Mouse (Mus musculus): ENCODE measurements around the gene Mcemp1. TPM values are rescaled to one million over a fixed set of nuclear protein-coding genes. Genes with fewer than 3 reads are reported as not detected.

Gene Mcemp1
- polyA plus RNA-seq, 1 experiment, result not detected

DNA sequence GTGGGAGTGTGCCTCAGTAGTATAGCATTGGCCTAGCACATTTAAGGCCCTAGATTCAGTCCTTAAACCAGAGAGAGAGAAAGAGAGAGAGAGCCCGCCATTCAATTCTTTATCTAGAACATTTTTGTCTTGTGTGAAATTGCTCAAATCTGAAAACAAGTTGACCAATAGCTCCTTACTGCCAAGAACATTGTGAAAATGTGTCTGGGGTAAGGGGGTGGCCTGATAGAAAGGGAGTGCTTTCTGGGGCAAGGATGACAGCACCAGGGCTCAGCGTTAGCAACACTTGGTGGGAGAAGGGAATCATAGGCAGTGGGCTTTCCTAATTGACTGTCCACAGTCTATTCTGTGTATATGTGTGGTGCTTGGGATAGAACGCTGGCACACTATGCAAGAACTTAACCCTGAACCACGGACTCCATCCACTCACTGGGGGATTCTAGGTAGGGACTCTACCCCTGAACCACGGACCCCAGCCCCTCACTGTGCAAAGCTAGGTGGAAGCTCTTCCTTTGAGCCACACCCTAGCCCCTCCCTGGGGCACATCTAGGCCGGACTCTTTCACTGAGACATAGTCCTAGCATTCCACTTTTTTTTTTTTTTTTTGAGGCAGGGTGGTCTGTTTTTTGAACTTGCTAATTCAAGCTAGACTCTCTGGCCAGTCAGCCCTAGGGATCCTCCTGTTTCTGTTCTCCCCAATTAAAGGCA is 18.6 kb upstream of the Mcemp1 start:
- Histone ChIP-seq H3K4me3 (replicated peaks) (no peak overlapping the region), H3K9me3 (ENCODE audit: control insufficient read depth, low read length) (no peaks in the 10 kb centered on the region)
- TF ChIP-seq TAL1 (IDR thresholded peaks at IDR 0.05; ENCODE audit: low read length), result no peak
- no peak for TF ChIP-seq GATA1 (IDR thresholded peaks at IDR 0.05; ENCODE audit: low read length)

DNA sequence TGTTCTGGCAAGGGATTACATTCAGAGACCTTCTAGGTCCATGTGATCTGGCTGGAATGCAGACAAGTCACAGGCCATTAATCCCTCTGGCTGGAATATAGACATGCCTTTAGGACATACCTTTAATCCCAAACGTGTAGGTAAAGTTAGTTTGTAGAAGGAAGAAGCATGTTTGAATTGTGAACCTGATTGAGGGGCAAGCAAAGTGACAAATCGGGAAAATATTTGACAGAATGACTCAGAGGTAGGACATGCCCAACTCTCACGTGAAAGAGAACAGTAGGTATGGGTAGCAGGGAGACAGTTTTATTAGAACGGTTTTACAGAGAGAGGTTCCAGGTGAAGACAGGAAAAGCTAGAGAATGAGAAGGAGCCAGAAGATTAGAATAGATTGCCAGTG is 18.0 kb upstream of the Mcemp1 start:
- Histone ChIP-seq H3K4me3 (replicated peaks) (no peak overlapping the region), H3K4me1 (ENCODE audit: control insufficient read depth) (peaks cover 5% of the 10 kb centered on the region), H3K27me3 (ENCODE audit: control insufficient read depth) (no peaks in the 10 kb centered on the region), H3K9me3 (ENCODE audit: control insufficient read depth, low read length) (no peaks in the 10 kb centered on the region), H3K36me3 (ENCODE audit: control insufficient read depth) (peaks cover 3% of the 10 kb centered on the region)
- no peak for TF ChIP-seq TAL1 (IDR thresholded peaks at IDR 0.05; ENCODE audit: low read length)

More for the DNA sequence above, 18.6 kb upstream of the Mcemp1 start:
- Histone ChIP-seq H3K36me3 (ENCODE audit: control insufficient read depth) (peaks cover 6% of the 10 kb centered on the region), H3K27me3 (ENCODE audit: control insufficient read depth) (no peaks in the 10 kb centered on the region), H3K4me1 (ENCODE audit: control insufficient read depth) (peaks cover 5% of the 10 kb centered on the region)

GRCm38 (mm10) chr8:3648268-3648667 is 17.3 kb upstream of the Mcemp1 start:
- no peak overlapping the region for H3K4me3 ChIP-seq (replicated peaks)
- peaks cover 5% of the 10 kb centered on the region for H3K4me1 ChIP-seq (ENCODE audit: control insufficient read depth)
- no peaks in the 10 kb centered on the region for H3K36me3 ChIP-seq (ENCODE audit: control insufficient read depth)
- no peaks in the 10 kb centered on the region for H3K27me3 ChIP-seq (ENCODE audit: control insufficient read depth)
- TF ChIP-seq GATA1 (IDR thresholded peaks at IDR 0.05; ENCODE audit: low read length), result no peak
- no peak for TF ChIP-seq TAL1 (IDR thresholded peaks at IDR 0.05; ENCODE audit: low read length)
- no peaks in the 10 kb centered on the region for H3K9me3 ChIP-seq (ENCODE audit: control insufficient read depth, low read length)

DNA sequence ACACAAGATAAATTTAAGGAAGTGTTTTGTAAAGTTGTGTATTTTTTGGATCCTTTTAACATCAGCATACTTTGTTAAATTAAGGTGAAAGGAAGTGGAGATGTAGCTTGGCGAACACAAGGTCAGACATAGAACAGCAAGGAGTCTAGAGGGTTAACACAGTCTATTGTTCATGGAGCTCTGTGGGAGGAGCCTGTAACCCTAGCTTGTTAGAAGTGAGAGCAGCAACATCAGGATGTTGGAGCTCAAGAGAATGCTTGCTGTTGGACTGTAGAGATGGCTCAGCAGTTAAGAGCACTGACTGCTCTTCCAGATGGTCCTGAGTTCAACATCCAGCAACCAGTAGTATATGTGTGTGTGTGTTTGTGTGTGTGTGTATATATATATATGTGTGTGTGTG is 16.6 kb upstream of the Mcemp1 start:
- no peaks in the 10 kb centered on the region for H3K27me3 ChIP-seq (ENCODE audit: control insufficient read depth)
- no peak overlapping the region for H3K4me3 ChIP-seq (replicated peaks)
- no peaks in the 10 kb centered on the region for H3K36me3 ChIP-seq (ENCODE audit: control insufficient read depth)
- TF ChIP-seq TAL1 (IDR thresholded peaks at IDR 0.05; ENCODE audit: low read length) (no peak), GATA1 (IDR thresholded peaks at IDR 0.05; ENCODE audit: low read length) (no peak)
- no peaks in the 10 kb centered on the region for H3K9me3 ChIP-seq (ENCODE audit: control insufficient read depth, low read length)
- H3K4me1 ChIP-seq (ENCODE audit: control insufficient read depth), result peaks cover 5% of the 10 kb centered on the region

DNA sequence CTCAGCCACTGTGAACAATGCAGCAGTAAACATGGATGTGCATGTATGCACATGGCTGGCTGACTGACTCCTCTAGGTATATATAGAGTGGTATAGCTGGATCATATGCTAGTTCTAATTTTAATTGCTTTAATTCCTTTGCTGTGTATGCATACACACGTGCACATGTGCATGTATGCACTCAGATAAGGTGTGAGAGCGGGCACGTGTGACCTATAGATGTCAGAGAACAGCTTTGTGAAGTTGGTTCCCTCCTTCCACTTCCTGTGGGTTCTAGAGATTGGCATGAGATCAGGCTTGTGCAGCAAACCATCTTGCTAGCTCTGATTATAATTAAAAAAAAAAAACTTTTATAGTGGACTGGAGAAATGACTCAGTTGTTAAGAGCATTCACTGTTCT is 12.7 kb upstream of the Mcemp1 start:
- H3K9me3 ChIP-seq (ENCODE audit: control insufficient read depth, low read length), result no peaks in the 10 kb centered on the region
- no peak overlapping the region for H3K4me3 ChIP-seq (replicated peaks)
- no peak for TF ChIP-seq GATA1 (IDR thresholded peaks at IDR 0.05; ENCODE audit: low read length)
- TF ChIP-seq TAL1 (IDR thresholded peaks at IDR 0.05; ENCODE audit: low read length), result no peak
- no peaks in the 10 kb centered on the region for H3K4me1 ChIP-seq (ENCODE audit: control insufficient read depth)
- peaks cover 15% of the 10 kb centered on the region for H3K27me3 ChIP-seq (ENCODE audit: control insufficient read depth)
- H3K36me3 ChIP-seq (ENCODE audit: control insufficient read depth), result no peaks in the 10 kb centered on the region

GRCm38 (mm10) chr8:3654726-3655508 is 10.6 kb upstream of the Mcemp1 start:
- Histone ChIP-seq H3K4me1 (ENCODE audit: control insufficient read depth) (no peaks in the 10 kb centered on the region), H3K36me3 (ENCODE audit: control insufficient read depth) (no peaks in the 10 kb centered on the region), H3K27me3 (ENCODE audit: control insufficient read depth) (peaks cover 15% of the 10 kb centered on the region), H3K9me3 (ENCODE audit: control insufficient read depth, low read length) (no peaks in the 10 kb centered on the region), H3K4me3 (replicated peaks) (no peak overlapping the region)
- TF ChIP-seq TAL1 (IDR thresholded peaks at IDR 0.05; ENCODE audit: low read length) (no peak), GATA1 (IDR thresholded peaks at IDR 0.05; ENCODE audit: low read length) (no peak)

GRCm38 (mm10) chr8:3655526-3655925 is 10.0 kb upstream of the Mcemp1 start, which contains the start of gene Retn:
TSS of gene Retn (plus strand) at chr8:3655770.
- Histone ChIP-seq H3K4me1 (ENCODE audit: control insufficient read depth) (no peaks in the 10 kb centered on the region), H3K9me3 (ENCODE audit: control insufficient read depth, low read length) (no peaks in the 10 kb centered on the region), H3K27me3 (ENCODE audit: control insufficient read depth) (peaks cover 15% of the 10 kb centered on the region), H3K4me3 (replicated peaks) (no peak within 1 kb of the TSS), H3K36me3 (ENCODE audit: control insufficient read depth) (no peaks in the 10 kb centered on the region)
- TF ChIP-seq TAL1 (IDR thresholded peaks at IDR 0.05; ENCODE audit: low read length), result no peak
- no peak for TF ChIP-seq GATA1 (IDR thresholded peaks at IDR 0.05; ENCODE audit: low read length)

GRCm38 (mm10) chr8:3656725-3657381 is 8.7 kb upstream of the Mcemp1 start:
- no peaks in the 10 kb centered on the region for H3K4me1 ChIP-seq (ENCODE audit: control insufficient read depth)
- TF ChIP-seq GATA1 (IDR thresholded peaks at IDR 0.05; ENCODE audit: low read length), result no peak
- TF ChIP-seq TAL1 (IDR thresholded peaks at IDR 0.05; ENCODE audit: low read length), result no peak
- H3K9me3 ChIP-seq (ENCODE audit: control insufficient read depth, low read length), result no peaks in the 10 kb centered on the region
- H3K27me3 ChIP-seq (ENCODE audit: control insufficient read depth), result peaks cover 15% of the 10 kb centered on the region
- H3K4me3 ChIP-seq (replicated peaks), result no peak overlapping the region
- H3K36me3 ChIP-seq (ENCODE audit: control insufficient read depth), result no peaks in the 10 kb centered on the region

DNA sequence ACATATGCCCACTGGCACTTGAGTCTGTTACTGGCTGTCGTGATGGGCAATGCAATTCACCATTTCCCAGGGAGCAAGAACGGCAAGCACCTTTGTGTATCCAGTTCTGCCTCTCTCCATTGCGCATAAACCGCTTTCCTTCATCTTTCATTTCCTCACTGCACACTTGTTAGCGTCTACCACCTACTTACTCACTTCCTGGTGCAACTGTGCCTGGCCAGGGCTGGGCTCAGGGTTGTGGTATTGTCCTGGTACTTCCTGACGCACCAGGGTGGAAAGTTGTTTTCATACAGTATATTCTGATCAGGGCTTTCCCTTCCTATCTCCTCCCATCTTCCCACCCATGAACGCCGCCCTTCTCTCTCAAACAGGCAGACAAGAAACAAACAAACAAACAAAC is 4.7 kb upstream of the Mcemp1 start:
- H3K27me3 ChIP-seq (ENCODE audit: control insufficient read depth), result peaks cover 11% of the 10 kb centered on the region
- no peaks in the 10 kb centered on the region for H3K36me3 ChIP-seq (ENCODE audit: control insufficient read depth)
- H3K4me3 ChIP-seq (replicated peaks), result no peak overlapping the region
- no peaks in the 10 kb centered on the region for H3K9me3 ChIP-seq (ENCODE audit: control insufficient read depth, low read length)
- H3K4me1 ChIP-seq (ENCODE audit: control insufficient read depth), result no peaks in the 10 kb centered on the region
- TF ChIP-seq TAL1 (IDR thresholded peaks at IDR 0.05; ENCODE audit: low read length), result no peak
- no peak for TF ChIP-seq GATA1 (IDR thresholded peaks at IDR 0.05; ENCODE audit: low read length)

All from erythroblast, embryonic 14.5 days (primary cell).